Mouse (Mus musculus) limb, embryonic 12.5 days (tissue): ENCODE data around the gene Scn2b. TPM values are rescaled to one million over a fixed set of nuclear protein-coding genes. Genes with fewer than 3 reads are reported as not detected.

ENCODE experiments used
- ATAC-seq: fragments of 200-750 bp; cut with Nextera tagmentation; 2 replicates; pipeline ENCODE4 v1.8.0; 2017; ENCODE audit warnings: low read depth, moderate TSS enrichment; ENCODE audit not compliant: insufficient number of reproducible peaks, insufficient read depth, low FRiP score, low TSS enrichment
- H3K27ac ChIP-seq: fragments of 300-500 bp; sonication (generic); 2 replicates; pipeline ENCODE4 v1.5.1; 2016; ENCODE audit warnings: mild to moderate bottlenecking, moderate library complexity
- H3K27me3 ChIP-seq: fragments of 300-500 bp; sonication (generic); 2 replicates; pipeline ENCODE4 v1.6.1; 2016; ENCODE audit warnings: mild to moderate bottlenecking, moderate library complexity
- H3K36me3 ChIP-seq: fragments of 300-500 bp; sonication (generic); 2 replicates; pipeline ENCODE4 v1.6.1; 2016; ENCODE audit warnings: mild to moderate bottlenecking, moderate library complexity
- H3K4me1 ChIP-seq: fragments of 300-500 bp; sonication (generic); replicated peaks from 2 replicates; pipeline ENCODE4 v1.6.1; 2016
- H3K4me2 ChIP-seq: fragments of 300-500 bp; sonication (generic); 2 replicates; pipeline ENCODE4 v1.6.1; 2016; ENCODE audit warnings: mild to moderate bottlenecking, moderate library complexity
- H3K4me3 ChIP-seq: fragments of 300-500 bp; sonication (generic); replicated peaks from 2 replicates; pipeline ENCODE4 v1.5.1; 2016; ENCODE audit warnings: mild to moderate bottlenecking
- H3K9ac ChIP-seq: fragments of 300-500 bp; sonication (generic); replicated peaks from 2 replicates; pipeline ENCODE4 v1.6.1; 2016; ENCODE audit warnings: mild to moderate bottlenecking, moderate library complexity
- H3K9me3 ChIP-seq: fragments of 300-500 bp; sonication (generic); 2 replicates; pipeline ENCODE4 v1.6.1; 2016; ENCODE audit warnings: mild to moderate bottlenecking, moderate library complexity
- WGBS: fragments of 180-500 bp; shearing (Covaris S2); methylation state at CpG from one replicate; pipeline ENCODE4 v1.1.7; 2016; 5-methylcytosine and 5-hydroxymethylcytosine counted together
- polyA plus RNA-seq: library from polyadenylated mRNA; unstranded; fragments of >200 nt; fragmentation: Nextera tagmentation; extraction: Ambion mirVana; gene quantifications from 2 replicates; pipeline ENCODE4 v1.2.1, GENCODE M21; 2016

The Scn2b gene
- polyA plus RNA-seq = 6.4 and 6.9 TPM in 2 replicates

GRCm38 (mm10) chr9:45117741-45118431, at the start of gene Scn2b:
TSS of gene Scn2b (plus strand) at chr9:45117782.
- peak within 1 kb of the TSS; percentile 94 for H3K27ac ChIP-seq
- peaks cover 44% of the 10 kb centered on the region for H3K4me1 ChIP-seq
- H3K27me3 ChIP-seq = no peaks in the 10 kb centered on the region; the same call in 1 of the 2 replicates
- H3K4me3 ChIP-seq = peak within 1 kb of the TSS; percentile 68
- H3K36me3 ChIP-seq = no peaks in the 10 kb centered on the region
- peak within 1 kb of the TSS; percentile 77 for H3K9ac ChIP-seq
- WGBS = under 1% methylated on average over 13 of the region's 13 CpGs
- H3K4me2 ChIP-seq = peak within 1 kb of the TSS; percentile 84
- no peaks in the 10 kb centered on the region for H3K9me3 ChIP-seq
- 0 out of 2 replicates have a peak, but pooled peaks have one; percentile 53 for ATAC-seq

DNA sequence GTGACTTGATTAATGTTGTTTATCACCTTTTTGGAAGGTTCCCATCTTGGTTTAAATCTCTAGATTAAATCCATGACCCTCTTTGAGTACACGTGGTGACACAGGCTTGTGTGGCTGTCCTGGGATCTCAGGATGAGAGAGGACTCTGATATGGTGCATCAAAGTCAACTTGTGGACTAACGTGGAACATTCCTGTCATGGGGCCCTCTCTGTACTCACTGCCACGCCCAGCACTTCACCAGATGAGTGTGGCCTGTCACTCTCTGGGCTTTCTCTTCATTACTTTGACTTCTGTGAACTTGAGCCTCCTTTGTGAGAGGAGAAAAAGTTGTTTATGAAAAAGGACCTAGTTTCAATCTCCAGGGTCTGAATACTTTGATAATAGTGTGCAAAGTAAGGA, 45.8 kb upstream of the Scn2b start:
- ATAC-seq = no peak
- WGBS = 58% methylated on average over 3 of the region's 3 CpGs
- Histone ChIP-seq H3K4me2 (no peak overlapping the region), H3K27ac (no peak overlapping the region), H3K4me3 (no peak overlapping the region), H3K9me3 (no peaks in the 10 kb centered on the region), H3K9ac (no peak overlapping the region), H3K36me3 (no peaks in the 10 kb centered on the region), H3K27me3 (no peaks in the 10 kb centered on the region), H3K4me1 (no peaks in the 10 kb centered on the region)

- Histone ChIP-seq H3K4me1 (no peaks in the 10 kb centered on the region), H3K9me3 (no peaks in the 10 kb centered on the region), H3K9ac (no peak overlapping the region), H3K4me3 (no peak overlapping the region), H3K4me2 (no peak overlapping the region), H3K27me3 (no peaks in the 10 kb centered on the region), H3K36me3 (no peaks in the 10 kb centered on the region), H3K27ac (no peak overlapping the region)
- 54% methylated on average over 3 of the region's 3 CpGs for WGBS
- no peak for ATAC-seq
Measured at GRCm38 (mm10) chr9:45077859-45078258, 39.7 kb upstream of the Scn2b start.

DNA sequence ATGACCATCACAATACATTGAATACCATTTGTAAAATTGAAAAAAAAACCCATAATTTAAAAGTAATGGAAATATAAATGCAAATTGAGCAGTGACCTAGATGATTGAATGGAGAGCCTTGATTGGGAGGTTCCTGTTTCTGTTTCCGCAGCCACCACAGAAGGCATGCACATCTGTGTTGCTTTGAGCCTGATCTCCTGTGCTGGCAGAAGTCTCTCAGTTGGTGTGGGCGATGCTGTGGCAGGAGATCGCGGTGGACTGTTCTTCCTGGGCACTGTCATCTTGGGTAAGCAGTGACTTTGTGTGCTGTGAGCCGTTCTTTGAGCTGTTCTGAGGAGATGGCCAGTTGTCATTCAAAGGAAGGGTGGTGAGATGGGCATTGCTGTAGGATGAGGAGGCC, 38.6 kb upstream of the Scn2b start, which contains the start of gene Jaml:
Jaml (plus strand) TSS at position 173 of the 400 bp plus-strand sequence.
- 92% methylated on average over 5 of the region's 5 CpGs for WGBS
- Histone ChIP-seq H3K4me3 (no peak within 1 kb of the TSS), H3K4me2 (no peak within 1 kb of the TSS), H3K9ac (no peak within 1 kb of the TSS), H3K27ac (no peak within 1 kb of the TSS), H3K36me3 (no peaks in the 10 kb centered on the region), H3K27me3 (no peaks in the 10 kb centered on the region), H3K9me3 (no peaks in the 10 kb centered on the region), H3K4me1 (no peaks in the 10 kb centered on the region)
- no peak for ATAC-seq

GRCm38 (mm10) chr9:45083132-45083531, 34.5 kb upstream of the Scn2b start:
- ATAC-seq = no peak

DNA sequence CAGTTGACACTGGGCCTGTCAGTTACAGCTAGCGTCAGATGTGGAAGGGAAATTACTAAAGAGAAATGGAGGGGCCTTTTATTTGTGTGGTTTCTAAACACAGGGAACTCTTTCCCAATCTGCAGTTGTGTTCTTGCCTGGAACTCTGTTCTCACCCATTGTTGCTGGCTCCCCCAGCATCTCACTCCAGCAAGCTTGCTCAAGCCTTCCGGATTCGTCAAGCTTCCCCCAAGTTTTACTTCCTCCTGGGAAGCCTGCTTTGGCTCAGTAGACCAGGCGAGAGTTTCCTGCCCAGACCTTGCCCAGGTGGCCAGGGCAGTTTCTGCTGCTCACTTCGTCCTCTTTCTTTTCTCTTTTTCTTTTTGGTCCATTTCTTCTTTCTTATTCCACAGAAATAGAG, 33.0 kb upstream of the Scn2b start:
- 77% methylated on average over 5 of the region's 5 CpGs for WGBS
- no peaks in the 10 kb centered on the region for H3K36me3 ChIP-seq

More at GRCm38 (mm10) chr9:45083132-45083531, 34.5 kb upstream of the Scn2b start:
- Histone ChIP-seq H3K27ac (no peak overlapping the region), H3K9ac (no peak overlapping the region), H3K9me3 (no peaks in the 10 kb centered on the region), H3K27me3 (no peaks in the 10 kb centered on the region), H3K36me3 (no peaks in the 10 kb centered on the region), H3K4me3 (no peak overlapping the region), H3K4me1 (no peaks in the 10 kb centered on the region), H3K4me2 (no peak overlapping the region)
- WGBS = 87% methylated on average over 3 of the region's 3 CpGs

GRCm38 (mm10) chr9:45085741-45086690, 31.6 kb upstream of the Scn2b start:
- no peak for ATAC-seq
- H3K4me3 ChIP-seq = no peak overlapping the region
- no peaks in the 10 kb centered on the region for H3K36me3 ChIP-seq
- H3K9me3 ChIP-seq = no peaks in the 10 kb centered on the region
- no peaks in the 10 kb centered on the region for H3K4me1 ChIP-seq
- WGBS = 82% methylated on average over 12 of the region's 12 CpGs
- no peak overlapping the region for H3K9ac ChIP-seq
- no peak overlapping the region for H3K4me2 ChIP-seq
- no peaks in the 10 kb centered on the region for H3K27me3 ChIP-seq
- H3K27ac ChIP-seq = no peak overlapping the region

More for the DNA sequence above, 33.0 kb upstream of the Scn2b start:
- no peaks in the 10 kb centered on the region for H3K9me3 ChIP-seq
- H3K4me2 ChIP-seq = no peak overlapping the region
- ATAC-seq = no peak
- no peak overlapping the region for H3K4me3 ChIP-seq
- H3K27me3 ChIP-seq = no peaks in the 10 kb centered on the region
- H3K4me1 ChIP-seq = no peaks in the 10 kb centered on the region
- H3K9ac ChIP-seq = no peak overlapping the region
- H3K27ac ChIP-seq = no peak overlapping the region

- no peak for ATAC-seq
- Histone ChIP-seq H3K9me3 (no peaks in the 10 kb centered on the region), H3K27me3 (no peaks in the 10 kb centered on the region), H3K9ac (no peak overlapping the region), H3K4me2 (no peak overlapping the region), H3K4me1 (no peaks in the 10 kb centered on the region), H3K27ac (no peak overlapping the region), H3K36me3 (no peaks in the 10 kb centered on the region), H3K4me3 (no peak overlapping the region)
Measured at GRCm38 (mm10) chr9:45088040-45088439, 29.5 kb upstream of the Scn2b start.

- H3K9ac ChIP-seq = no peak overlapping the region
- no peak overlapping the region for H3K4me2 ChIP-seq
- H3K27ac ChIP-seq = no peak overlapping the region
- H3K9me3 ChIP-seq = no peaks in the 10 kb centered on the region
- no peak overlapping the region for H3K4me3 ChIP-seq
- H3K36me3 ChIP-seq = no peaks in the 10 kb centered on the region
- 74% methylated on average over 3 of the region's 3 CpGs for WGBS
- ATAC-seq = no peak
- H3K4me1 ChIP-seq = peaks cover 6% of the 10 kb centered on the region
- H3K27me3 ChIP-seq = no peaks in the 10 kb centered on the region
Measured at GRCm38 (mm10) chr9:45090811-45091210, 26.8 kb upstream of the Scn2b start.

DNA sequence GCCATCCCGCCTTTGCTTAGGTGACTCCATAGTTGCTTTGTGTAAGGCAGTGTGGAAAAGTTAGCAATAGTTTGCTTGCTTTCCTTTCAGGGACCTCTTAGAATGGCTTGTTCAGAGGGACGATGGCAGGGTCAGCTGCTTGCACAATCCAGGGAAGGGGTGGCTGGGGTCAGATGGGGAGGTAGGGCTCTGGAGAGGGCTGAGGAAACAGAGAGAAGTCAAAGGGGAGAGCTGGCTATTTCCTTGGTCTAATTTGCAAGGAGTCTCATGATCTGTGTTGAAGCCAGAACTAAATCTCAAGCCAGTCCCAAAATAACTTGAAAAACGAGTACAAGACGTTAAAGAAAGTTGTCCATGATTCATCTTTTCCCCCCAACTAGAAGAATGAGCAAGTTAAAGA, 24.9 kb upstream of the Scn2b start:
- no peaks in the 10 kb centered on the region for H3K9me3 ChIP-seq
- no peak overlapping the region for H3K9ac ChIP-seq
- peaks cover 10% of the 10 kb centered on the region for H3K4me1 ChIP-seq
- H3K36me3 ChIP-seq = no peaks in the 10 kb centered on the region
- H3K27me3 ChIP-seq = no peaks in the 10 kb centered on the region; the same call in 1 of the 2 replicates
- no peak overlapping the region for H3K27ac ChIP-seq
- WGBS = 70% methylated on average over 4 of the region's 4 CpGs
- ATAC-seq = no peak
- no peak overlapping the region for H3K4me2 ChIP-seq
- no peak overlapping the region for H3K4me3 ChIP-seq
